10 mouse cellular contexts compared by ENCODE assay signal in the genomic region with DNA sequence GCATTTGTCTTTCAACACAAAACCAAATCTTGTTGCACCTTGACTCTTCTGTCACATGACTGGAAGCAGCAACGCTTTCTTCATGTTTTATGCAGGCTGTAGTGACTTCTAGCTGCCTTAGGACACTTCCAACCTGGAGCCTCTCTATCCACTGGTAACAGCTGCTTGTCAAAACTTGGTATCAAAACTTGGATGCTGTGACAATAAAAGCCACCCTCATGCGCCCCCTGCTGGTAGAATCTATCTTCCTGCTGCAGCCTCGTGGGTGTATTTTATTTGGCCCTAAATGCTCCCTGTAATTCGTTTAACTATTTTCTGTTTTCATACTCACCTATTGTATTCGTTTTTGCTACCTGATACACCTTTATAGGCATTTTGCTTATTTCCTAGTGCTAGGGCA. TPM values are rescaled to one million over a fixed set of nuclear protein-coding genes. Genes with fewer than 3 reads are reported as not detected.
A peak's percentile ranks its signal among the peaks of the same experiment; 100 is the strongest.
DNase-seq lines count a peak whose midpoint lies in the region; ATAC-seq and TF ChIP-seq lines count a peak whose summit lies in the region.
"Had no signal": no experiment of that assay in that cellular context is flagged by ENCODE, and none has a peak within 500 bp of the region (broad histone marks: within the 10 kb centered on the region; RNA-seq: fewer than 3 reads in every experiment).

No protein-coding gene starts in this region.

- WGBS in kidney, adult 2 months: 6% methylated on average over 5 of the region's 5 CpGs
- WGBS in kidney, embryonic 14.5 days: 16% methylated on average over 5 of the region's 5 CpGs
- 11% methylated on average over 5 of the region's 5 CpGs for WGBS in embryonic facial prominence, embryonic 14.5 days
- WGBS in liver, adult 2 months: 3% methylated on average over 5 of the region's 5 CpGs

- no peaks in the 10 kb centered on the region for H3K4me1 ChIP-seq in kidney, adult 2 months (ENCODE audit: control insufficient read depth, insufficient read depth, low read length)
- no peaks in the 10 kb centered on the region for H3K4me1 ChIP-seq in kidney, embryonic 14.5 days (ENCODE audit: control insufficient read depth, insufficient read depth, low read length)
- H3K4me1 ChIP-seq in embryonic facial prominence, embryonic 14.5 days (ENCODE audit: control insufficient read depth, insufficient read depth, low read length): no peaks in the 10 kb centered on the region
- no peaks in the 10 kb centered on the region for H3K4me1 ChIP-seq in liver, adult 2 months (ENCODE audit: control insufficient read depth, insufficient read depth, low read length)

- no peak for TF ChIP-seq POLR2A in kidney, adult 2 months (IDR thresholded peaks at IDR 0.05; ENCODE audit: low read depth, low read length)
- TF ChIP-seq POLR2A in liver, adult 2 months (IDR thresholded peaks at IDR 0.05; ENCODE audit: extremely low read depth, insufficient read depth, low read length): no peak

- H3K4me2 ChIP-seq in kidney, embryonic 14.5 days (replicated peaks; ENCODE audit: low read depth, low read length): no peak overlapping the region
- no peak overlapping the region for H3K4me2 ChIP-seq in embryonic facial prominence, embryonic 14.5 days (ENCODE audit: low read depth, low read length)
- H3K4me2 ChIP-seq: embryonic facial prominence, embryonic 13.5 days had no signal

- peak; percentile 83 for DNase-seq in kidney, adult 2 months
- DNase-seq in adrenal gland, postnatal 25 days: peak; percentile 80
- peak; percentile 78 for DNase-seq in embryonic facial prominence, embryonic 14.5 days (ENCODE audit: low spot score)
- DNase-seq in induced T-regulatory cell, adult 2 months (ENCODE audit: low read depth): peak; percentile 84
- DNase-seq in liver, adult 2 months (ENCODE audit: extremely low read depth, low read depth, low spot score): peak; percentile 60
- peak; percentile 76 for DNase-seq in ovary, postnatal 14 days (ENCODE audit: low spot score)
- peak; percentile 75 for DNase-seq in thymus, postnatal 14 days

- H3K27me3 ChIP-seq in kidney, adult 2 months (replicated peaks; ENCODE audit: control insufficient read depth, insufficient read depth, low read length): no peaks in the 10 kb centered on the region
- no peaks in the 10 kb centered on the region for H3K27me3 ChIP-seq in kidney, embryonic 14.5 days (ENCODE audit: control insufficient read depth, insufficient read depth, low read length)
- H3K27me3 ChIP-seq in embryonic facial prominence, embryonic 14.5 days (replicated peaks; ENCODE audit: control insufficient read depth, insufficient read depth, low read length): no peaks in the 10 kb centered on the region
- no peaks in the 10 kb centered on the region for H3K27me3 ChIP-seq in liver, adult 2 months (ENCODE audit: control insufficient read depth, insufficient read depth, low read length)

- H3K79me2 ChIP-seq in liver, adult 2 months (ENCODE audit: control insufficient read depth, insufficient read depth, low read length): no peaks in the 10 kb centered on the region

- peak; percentile 78 for TF ChIP-seq CTCF in kidney, adult 2 months (conservative IDR thresholded peaks at IDR 0.05; ENCODE audit: insufficient read depth, insufficient read length, low read depth, low read length)
- TF ChIP-seq CTCF in liver, adult 2 months (IDR thresholded peaks at IDR 0.05; ENCODE audit: low read depth, low read length): peak; percentile 52; the same call in 1 of the 2 replicates

- H3K36me3 ChIP-seq in kidney, adult 2 months (ENCODE audit: control insufficient read depth, insufficient read depth, low read length): no peaks in the 10 kb centered on the region
- no peaks in the 10 kb centered on the region for H3K36me3 ChIP-seq in kidney, embryonic 14.5 days (ENCODE audit: control insufficient read depth, insufficient read depth, low read length)
- no peaks in the 10 kb centered on the region for H3K36me3 ChIP-seq in embryonic facial prominence, embryonic 14.5 days (ENCODE audit: control insufficient read depth, insufficient read depth, low read length)
- no peaks in the 10 kb centered on the region for H3K36me3 ChIP-seq in liver, adult 2 months (ENCODE audit: control insufficient read depth, insufficient read depth, low read length)
- H3K36me3 ChIP-seq: embryonic facial prominence, embryonic 13.5 days had no signal

- no peak for ATAC-seq in kidney, embryonic 14.5 days (ENCODE audit: low FRiP score, low TSS enrichment)
- ATAC-seq in embryonic facial prominence, embryonic 14.5 days (ENCODE audit: low read depth): no peak

- no peak overlapping the region for H3K27ac ChIP-seq in kidney, adult 2 months (ENCODE audit: insufficient read depth, low read depth, low read length)
- H3K27ac ChIP-seq in kidney, embryonic 14.5 days (ENCODE audit: low read depth, low read length): no peak overlapping the region
- no peak overlapping the region for H3K27ac ChIP-seq in embryonic facial prominence, embryonic 14.5 days (replicated peaks; ENCODE audit: low read depth, low read length)
- no peak overlapping the region for H3K27ac ChIP-seq in liver, adult 2 months (replicated peaks; ENCODE audit: insufficient read depth, low read depth, low read length)
- H3K27ac ChIP-seq: embryonic facial prominence, embryonic 13.5 days had no signal

- H3K9me3 ChIP-seq in kidney, embryonic 14.5 days (ENCODE audit: control insufficient read depth, low read length): no peaks in the 10 kb centered on the region
- H3K9me3 ChIP-seq in embryonic facial prominence, embryonic 14.5 days (ENCODE audit: control insufficient read depth, low read length): no peaks in the 10 kb centered on the region
- H3K9me3 ChIP-seq: embryonic facial prominence, embryonic 13.5 days; megakaryocyte, embryonic 14.5 days had no signal

- no peak overlapping the region for H3K4me3 ChIP-seq in kidney, adult 2 months (ENCODE audit: insufficient read depth, low read depth, low read length)
- no peak overlapping the region for H3K4me3 ChIP-seq in kidney, embryonic 14.5 days (ENCODE audit: low read length)
- no peak overlapping the region for H3K4me3 ChIP-seq in embryonic facial prominence, embryonic 14.5 days (ENCODE audit: low read depth, low read length)
- no peak overlapping the region for H3K4me3 ChIP-seq in liver, adult 2 months (ENCODE audit: insufficient read depth, low read depth, low read length)
- H3K4me3 ChIP-seq: embryonic facial prominence, embryonic 13.5 days; megakaryocyte, embryonic 14.5 days had no signal

- H3K9ac ChIP-seq in kidney, embryonic 14.5 days (ENCODE audit: low read depth, low read length): no peak overlapping the region
- H3K9ac ChIP-seq in embryonic facial prominence, embryonic 14.5 days (ENCODE audit: low read depth, low read length): no peak overlapping the region
- H3K9ac ChIP-seq in liver, adult 2 months (ENCODE audit: low read depth, low read length): no peak overlapping the region
- H3K9ac ChIP-seq: embryonic facial prominence, embryonic 13.5 days had no signal

RNA-seq across cellular contexts. Expression of a gene that starts 9.3 kb away (rescaled TPM):
- 37.7 and 58.1 TPM in 2 replicates for polyA plus RNA-seq in kidney, adult 2 months (2012; rRNA removed)
- polyA plus RNA-seq in kidney, embryonic 14.5 days (2014; fragmentation: Nextera tagmentation; extraction: Ambion mirVana): 10.7 and 22.1 TPM in 2 replicates
- 21.6 and 23.6 TPM in 2 replicates for total RNA-seq in adrenal gland, postnatal 25 days (2021)
- 48.5 and 64.6 TPM in 2 replicates for polyA plus RNA-seq in embryonic facial prominence, embryonic 14.5 days (2014; fragmentation: Nextera tagmentation; extraction: Ambion mirVana)
- total RNA-seq in liver, adult 2 months (2014; rRNA removed): 48.0 and 50.1 TPM in 2 replicates
- polyA plus RNA-seq in liver, adult 2 months (2012; rRNA removed): 24.0 and 26.4 TPM in 2 replicates

RNA-seq across cellular contexts. Expression of a gene that starts 21.8 kb away (rescaled TPM):
- 24.6 and 31.1 TPM in 2 replicates for polyA plus RNA-seq in kidney, adult 2 months (2012; rRNA removed)
- polyA plus RNA-seq in kidney, embryonic 14.5 days (2014; fragmentation: Nextera tagmentation; extraction: Ambion mirVana): 120 and 136 TPM in 2 replicates
- total RNA-seq in adrenal gland, postnatal 25 days (2021): 116 and 129 TPM in 2 replicates
- 187 and 194 TPM in 2 replicates for polyA plus RNA-seq in embryonic facial prominence, embryonic 14.5 days (2014; fragmentation: Nextera tagmentation; extraction: Ambion mirVana)
- total RNA-seq in liver, adult 2 months (2014; rRNA removed): 35.3 and 36.2 TPM in 2 replicates
- 24.6 and 26.3 TPM in 2 replicates for polyA plus RNA-seq in liver, adult 2 months (2012; rRNA removed)
